Mouse (Mus musculus) forebrain, embryonic 13.5 days (tissue): ENCODE measurements around the gene Parp3. TPM values are rescaled to one million over a fixed set of nuclear protein-coding genes. Genes with fewer than 3 reads are reported as not detected.

Source experiments
- ATAC-seq: fragments of 200-750 bp; cut with Nextera tagmentation; 2 replicates; pipeline ENCODE4 v1.8.0; 2017
- H3K27ac ChIP-seq: fragments of 300-500 bp; sonication (generic); 2 replicates; pipeline ENCODE4 v1.5.1; 2015; ENCODE audit warnings: inconsistent platforms, mild to moderate bottlenecking, moderate library complexity
- H3K27me3 ChIP-seq: fragments of 300-500 bp; sonication (generic); 2 replicates; pipeline ENCODE4 v1.6.1; 2015; ENCODE audit warnings: mild to moderate bottlenecking, inconsistent platforms
- H3K36me3 ChIP-seq: fragments of 300-500 bp; sonication (generic); 2 replicates; pipeline ENCODE4 v1.6.1; 2015; ENCODE audit warnings: mild to moderate bottlenecking, inconsistent platforms; ENCODE audit not compliant: poor library complexity, severe bottlenecking
- H3K4me1 ChIP-seq: fragments of 300-500 bp; sonication (generic); 2 replicates; pipeline ENCODE4 v1.6.1; 2015; ENCODE audit warnings: inconsistent platforms
- H3K4me2 ChIP-seq: fragments of 300-500 bp; sonication (generic); 2 replicates; pipeline ENCODE4 v1.6.1; 2015; ENCODE audit warnings: inconsistent platforms, mild to moderate bottlenecking, moderate library complexity
- H3K4me3 ChIP-seq: fragments of 300-500 bp; sonication (generic); 2 replicates; pipeline ENCODE4 v1.5.1; 2015; ENCODE audit warnings: mild to moderate bottlenecking, inconsistent platforms
- H3K9ac ChIP-seq: fragments of 300-500 bp; sonication (generic); 2 replicates; pipeline ENCODE4 v1.6.1; 2015; ENCODE audit warnings: mild to moderate bottlenecking, inconsistent platforms
- H3K9me3 ChIP-seq: fragments of 300-500 bp; sonication (generic); replicated peaks from 2 replicates; pipeline ENCODE4 v1.6.1; 2016; ENCODE audit warnings: inconsistent platforms
- WGBS: fragments of 180-500 bp; shearing (Covaris S2); methylation state at CpG from one replicate; pipeline ENCODE4 v1.1.7; 2015; 5-methylcytosine and 5-hydroxymethylcytosine counted together
- polyA plus RNA-seq: library from polyadenylated mRNA; unstranded; fragments of >200 nt; fragmentation: Nextera tagmentation; extraction: Ambion mirVana; gene quantifications from 2 replicates; pipeline ENCODE4 v1.2.1, GENCODE M21; 2015

The Parp3 gene
- polyA plus RNA-seq, 1 experiment from 2014 or later, result 0.70 TPM

- H3K27ac ChIP-seq, result no peak overlapping the region
- no peak overlapping the region; the same call in 1 of the 2 replicates for H3K9ac ChIP-seq
- no peak for ATAC-seq
- no peak overlapping the region for H3K4me3 ChIP-seq
- H3K27me3 ChIP-seq, result no peaks in the 10 kb centered on the region
- H3K4me1 ChIP-seq, result peaks cover 36% of the 10 kb centered on the region
- H3K36me3 ChIP-seq, result no peaks in the 10 kb centered on the region
- no peak overlapping the region for H3K4me2 ChIP-seq
- WGBS, result 79% methylated on average over 5 of the region's 5 CpGs
- H3K9me3 ChIP-seq, result no peaks in the 10 kb centered on the region
These were observed 3.0 kb downstream of the Parp3 start for GRCm38 (mm10) chr9:106473753-106474105.

GRCm38 (mm10) chr9:106473081-106473752, 3.5 kb downstream of the Parp3 start:
- H3K4me3 ChIP-seq, result no peak overlapping the region
- no peak overlapping the region for H3K27ac ChIP-seq
- no peaks in the 10 kb centered on the region for H3K9me3 ChIP-seq
- 90% methylated on average over 16 of the region's 16 CpGs for WGBS
- ATAC-seq, result no peak
- H3K4me2 ChIP-seq, result no peak overlapping the region
- H3K27me3 ChIP-seq, result no peaks in the 10 kb centered on the region
- H3K4me1 ChIP-seq, result peaks cover 31% of the 10 kb centered on the region
- no peak overlapping the region for H3K9ac ChIP-seq
- no peaks in the 10 kb centered on the region for H3K36me3 ChIP-seq

- Histone ChIP-seq H3K9me3 (no peaks in the 10 kb centered on the region), H3K27ac (no peak overlapping the region), H3K4me1 (peaks cover 22% of the 10 kb centered on the region), H3K27me3 (no peaks in the 10 kb centered on the region), H3K9ac (no peak overlapping the region), H3K36me3 (no peaks in the 10 kb centered on the region), H3K4me3 (no peak overlapping the region), H3K4me2 (no peak overlapping the region)
- no peak for ATAC-seq
- 68% methylated on average over 4 of the region's 4 CpGs for WGBS
These were observed 4.4 kb downstream of the Parp3 start for GRCm38 (mm10) chr9:106472321-106472720.

- no peak overlapping the region for H3K4me2 ChIP-seq
- H3K9ac ChIP-seq, result no peak overlapping the region
- H3K27ac ChIP-seq, result no peak overlapping the region
- ATAC-seq, result no peak
- H3K9me3 ChIP-seq, result no peaks in the 10 kb centered on the region
- WGBS, result 17% methylated on average over 5 of the region's 5 CpGs
- no peaks in the 10 kb centered on the region for H3K27me3 ChIP-seq
- no peaks in the 10 kb centered on the region for H3K36me3 ChIP-seq
- no peak overlapping the region for H3K4me3 ChIP-seq
- H3K4me1 ChIP-seq, result peaks cover 22% of the 10 kb centered on the region
These were observed 4.9 kb downstream of the Parp3 start for GRCm38 (mm10) chr9:106471892-106472291.

- no peaks in the 10 kb centered on the region for H3K27me3 ChIP-seq
- H3K9me3 ChIP-seq, result no peaks in the 10 kb centered on the region
- no peak overlapping the region for H3K9ac ChIP-seq
- WGBS, result 62% methylated on average over 14 of the region's 14 CpGs
- peaks cover 20% of the 10 kb centered on the region for H3K4me1 ChIP-seq
- H3K4me3 ChIP-seq, result no peak overlapping the region
- no peak for ATAC-seq
- H3K4me2 ChIP-seq, result no peak overlapping the region
- H3K36me3 ChIP-seq, result no peaks in the 10 kb centered on the region
- H3K27ac ChIP-seq, result no peak overlapping the region
These were observed 5.6 kb downstream of the Parp3 start for GRCm38 (mm10) chr9:106470991-106471750.

- Histone ChIP-seq H3K36me3 (no peaks in the 10 kb centered on the region), H3K9ac (no peak overlapping the region), H3K4me2 (no peak overlapping the region), H3K27me3 (no peaks in the 10 kb centered on the region), H3K4me3 (no peak overlapping the region), H3K9me3 (no peaks in the 10 kb centered on the region), H3K4me1 (peaks cover 28% of the 10 kb centered on the region), H3K27ac (no peak overlapping the region)
- WGBS, result 72% methylated on average over 9 of the region's 9 CpGs
- ATAC-seq, result no peak
These were observed 7.0 kb downstream of the Parp3 start for GRCm38 (mm10) chr9:106469776-106470175.

- Histone ChIP-seq H3K27me3 (no peaks in the 10 kb centered on the region), H3K9ac (no peak overlapping the region), H3K4me1 (peaks cover 28% of the 10 kb centered on the region), H3K36me3 (peaks cover 3% of the 10 kb centered on the region; the same call in 1 of the 2 replicates), H3K9me3 (no peaks in the 10 kb centered on the region), H3K4me3 (no peak overlapping the region), H3K4me2 (no peak overlapping the region), H3K27ac (no peak overlapping the region)
- 80% methylated on average over 6 of the region's 6 CpGs for WGBS
- no peak for ATAC-seq
These were observed 7.4 kb downstream of the Parp3 start for GRCm38 (mm10) chr9:106469317-106469716.

- Histone ChIP-seq H3K4me2 (no peak overlapping the region), H3K36me3 (peaks cover 18% of the 10 kb centered on the region), H3K4me3 (no peak overlapping the region), H3K27me3 (no peaks in the 10 kb centered on the region; the same call in 1 of the 2 replicates), H3K27ac (no peak overlapping the region), H3K9me3 (no peaks in the 10 kb centered on the region), H3K4me1 (peaks cover 28% of the 10 kb centered on the region), H3K9ac (no peak overlapping the region)
- ATAC-seq, result no peak
- WGBS, result 92% methylated on average over 7 of the region's 7 CpGs
These were observed 9.0 kb downstream of the Parp3 start for GRCm38 (mm10) chr9:106467746-106468145.

- Histone ChIP-seq H3K4me3 (no peak overlapping the region), H3K36me3 (peaks cover 28% of the 10 kb centered on the region), H3K9ac (no peak overlapping the region), H3K9me3 (no peaks in the 10 kb centered on the region), H3K4me2 (no peak overlapping the region), H3K27me3 (no peaks in the 10 kb centered on the region; the same call in 1 of the 2 replicates), H3K27ac (no peak overlapping the region), H3K4me1 (peaks cover 26% of the 10 kb centered on the region)
- no peak for ATAC-seq
- WGBS, result 88% methylated on average over 6 of the region's 6 CpGs
These were observed 10.0 kb downstream of the Parp3 start for GRCm38 (mm10) chr9:106466721-106467120.

GRCm38 (mm10) chr9:106465571-106466200, 11.1 kb downstream of the Parp3 start, which contains the start of gene Gpr62:
Gene Gpr62, minus strand, starts transcription at chr9:106465938.
- 26% methylated on average over 26 of the region's 26 CpGs for WGBS
- Histone ChIP-seq H3K9ac (peak within 1 kb of the TSS; percentile 79), H3K36me3 (peaks cover 39% of the 10 kb centered on the region), H3K27me3 (no peaks in the 10 kb centered on the region; the same call in 1 of the 2 replicates), H3K4me2 (peak within 1 kb of the TSS; percentile 95), H3K27ac (peak within 1 kb of the TSS; percentile 70), H3K4me3 (peak within 1 kb of the TSS; percentile 50), H3K9me3 (no peaks in the 10 kb centered on the region), H3K4me1 (peaks cover 28% of the 10 kb centered on the region)
- peak; percentile 64 for ATAC-seq

GRCm38 (mm10) chr9:106464751-106465541, 11.8 kb downstream of the Parp3 start:
- no peaks in the 10 kb centered on the region; the same call in 1 of the 2 replicates for H3K27me3 ChIP-seq
- H3K4me3 ChIP-seq, result peak overlapping the region; percentile 50
- ATAC-seq, result peak; percentile 81
- H3K4me2 ChIP-seq, result peak overlapping the region; percentile 95
- H3K9ac ChIP-seq, result peak overlapping the region; percentile 79
- peak overlapping the region; percentile 70 for H3K27ac ChIP-seq
- peaks cover 36% of the 10 kb centered on the region for H3K4me1 ChIP-seq
- H3K36me3 ChIP-seq, result peaks cover 46% of the 10 kb centered on the region
- H3K9me3 ChIP-seq, result no peaks in the 10 kb centered on the region
- WGBS, result 2% methylated on average over 99 of the region's 99 CpGs
